Mouse (Mus musculus) granulocyte monocyte progenitor cell, adult 5-6 weeks (primary cell): Measurements from ENCODE around the gene Zbtb20. TPM values are rescaled to one million over a fixed set of nuclear protein-coding genes. Genes with fewer than 3 reads are reported as not detected.

Experiments
- ATAC-seq: replicated peaks from 2 replicates; pipeline ENCODE4 v1.8.0; 2016; ENCODE audit warnings: mild to moderate bottlenecking, moderate TSS enrichment, inconsistent platforms; ENCODE audit not compliant: poor library complexity, severe bottlenecking
- total RNA-seq, 2 experiments: library from RNA; stranded (forward) in 1 of 2; stranded (reverse) in 1 of 2; fragments of 200-712, 200-1000 nt in 1 of 2; fragments of >200 nt in 1 of 2; fragmentation: Nextera tagmentation in 1 of 2; gene quantifications; 2 replicates each; pipeline ENCODE4 v1.2.3; 2014 to 2017

The Zbtb20 gene
- total RNA-seq, 2 experiments from 2014 or later = 6.7 to 22.0 TPM

DNA sequence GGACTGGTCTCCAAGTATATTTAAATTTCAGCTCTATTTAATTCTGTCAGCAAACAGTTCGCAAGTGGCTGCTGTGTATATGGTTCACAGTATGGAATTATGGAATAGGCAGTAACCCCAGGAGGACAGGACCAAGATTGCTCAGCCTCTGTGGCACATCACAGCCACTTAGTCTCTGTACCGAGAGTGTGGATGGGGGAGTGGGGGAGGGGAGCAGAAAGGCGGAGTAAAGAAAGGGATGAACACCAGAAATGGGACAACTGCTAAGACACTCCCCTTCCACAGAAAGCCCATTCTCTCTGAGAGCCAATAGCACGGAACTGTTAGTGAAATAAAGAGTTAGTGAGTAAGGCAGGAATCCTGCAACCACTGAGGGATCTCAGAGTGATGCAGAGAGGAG is 699.4 kb downstream of the Zbtb20 start:
- no peak for ATAC-seq

DNA sequence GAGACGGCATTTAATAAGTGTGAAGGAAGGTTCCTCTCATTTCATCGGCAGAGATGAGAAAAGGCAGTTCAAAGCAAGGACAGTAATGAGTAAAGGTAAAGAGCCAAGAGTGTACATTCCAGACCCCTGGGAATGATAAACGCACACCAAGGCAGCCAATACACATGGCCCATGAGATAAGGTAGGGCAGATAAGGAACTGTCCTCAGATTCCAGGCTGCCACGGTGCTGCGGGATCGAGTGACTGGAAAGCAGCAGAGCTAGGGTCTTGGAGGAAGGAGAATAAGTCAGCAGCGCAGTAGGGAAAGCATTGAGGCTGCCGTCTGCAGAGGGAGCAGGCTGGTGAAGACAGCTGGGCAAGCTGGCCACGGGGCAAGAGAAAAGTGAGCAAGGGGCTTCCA is 699.8 kb downstream of the Zbtb20 start:
- no peak for ATAC-seq

- no peak for ATAC-seq
Observed at GRCm38 (mm10) chr16:43577399-43577798, 701.7 kb downstream of the Zbtb20 start.

DNA sequence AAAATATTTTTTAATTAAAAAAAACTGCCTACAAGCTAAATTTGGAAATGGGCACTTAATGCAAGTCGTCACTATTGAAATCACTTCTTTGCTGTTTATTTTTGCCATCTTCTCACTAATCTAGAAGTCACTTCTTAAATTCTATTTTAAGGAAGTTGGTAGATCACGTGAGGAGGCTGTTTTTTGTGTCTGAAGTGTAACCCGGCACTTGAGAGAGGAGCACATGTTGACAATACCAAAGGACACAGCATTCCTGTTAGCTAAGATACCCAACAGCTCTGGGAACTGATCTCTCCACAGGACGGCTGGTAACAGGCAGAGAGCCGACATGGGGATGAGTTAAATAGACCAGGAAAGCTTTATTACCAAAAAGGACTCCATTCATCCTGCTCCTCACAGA is 702.7 kb downstream of the Zbtb20 start:
- no peak for ATAC-seq

DNA sequence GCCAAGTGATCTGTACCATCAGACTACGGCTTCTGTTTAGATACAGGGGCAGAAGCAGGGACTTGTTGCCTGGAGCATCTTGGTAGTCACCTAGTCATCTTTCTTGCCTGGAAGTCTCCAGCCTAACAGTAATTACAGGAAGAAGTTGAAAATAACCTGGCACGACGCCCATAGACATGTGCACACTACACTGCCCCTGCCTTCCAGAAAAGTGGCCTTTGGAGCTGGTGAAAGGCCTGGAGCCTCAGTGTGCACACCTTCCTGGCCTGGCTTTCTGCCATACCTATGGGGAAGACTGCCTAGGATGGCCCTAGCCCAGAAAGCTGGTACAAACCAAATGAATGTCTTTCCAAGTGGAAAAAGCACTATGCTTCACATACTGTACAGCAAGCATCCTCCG is 703.4 kb downstream of the Zbtb20 start:
- ATAC-seq = no peak

- peak; percentile 91 for ATAC-seq
Observed at GRCm38 (mm10) chr16:43580321-43580822, 704.7 kb downstream of the Zbtb20 start.

DNA sequence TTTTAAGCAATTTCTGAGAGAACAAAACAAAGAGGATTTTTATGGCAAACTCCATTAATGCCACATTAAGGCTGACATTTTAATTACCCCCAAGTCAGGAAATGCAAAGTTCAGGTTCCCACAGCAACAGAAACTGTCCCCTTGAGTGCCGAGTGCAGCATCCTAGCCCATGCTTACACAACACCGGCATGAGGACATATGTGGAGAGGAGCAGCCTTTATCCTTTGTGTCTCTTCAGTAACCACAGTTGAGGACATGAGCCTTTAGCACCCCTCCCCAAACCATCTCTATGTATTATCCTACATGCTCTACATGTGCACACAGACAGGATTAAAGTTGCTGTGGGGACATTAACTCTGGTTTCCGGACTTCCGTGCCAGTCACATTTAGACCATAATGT is 705.9 kb downstream of the Zbtb20 start:
- ATAC-seq = peak; percentile 56; the same call in 1 of the 2 replicates

DNA sequence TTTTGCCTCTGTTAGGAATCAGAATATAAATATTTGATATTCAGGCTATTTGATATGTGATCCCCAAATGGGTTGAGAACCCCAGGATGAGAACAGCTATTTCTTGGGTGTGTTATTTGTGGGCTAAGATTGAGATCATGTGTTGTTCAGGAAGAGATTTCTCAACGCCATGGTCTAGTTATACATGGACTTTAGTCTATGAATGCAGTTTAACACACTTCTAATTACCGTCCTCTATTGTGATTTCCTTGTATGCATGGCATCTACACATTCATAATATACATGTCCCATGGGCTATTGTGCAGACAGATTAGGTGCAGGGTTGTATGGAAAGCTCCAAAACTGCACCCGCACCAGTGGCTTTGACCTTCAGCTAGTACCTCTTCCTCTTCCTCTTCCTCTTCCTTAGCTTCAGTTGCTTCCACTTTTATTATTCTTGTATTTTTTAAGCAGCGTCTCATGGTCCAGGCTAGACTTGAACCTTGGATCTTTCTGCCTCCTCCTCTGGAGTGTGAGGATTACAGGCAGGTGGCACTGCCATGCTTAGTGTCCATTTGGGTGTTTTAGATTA is 711.3 kb downstream of the Zbtb20 start:
- 0 out of 2 replicates have a peak, but pooled peaks have one; percentile 56 for ATAC-seq

DNA sequence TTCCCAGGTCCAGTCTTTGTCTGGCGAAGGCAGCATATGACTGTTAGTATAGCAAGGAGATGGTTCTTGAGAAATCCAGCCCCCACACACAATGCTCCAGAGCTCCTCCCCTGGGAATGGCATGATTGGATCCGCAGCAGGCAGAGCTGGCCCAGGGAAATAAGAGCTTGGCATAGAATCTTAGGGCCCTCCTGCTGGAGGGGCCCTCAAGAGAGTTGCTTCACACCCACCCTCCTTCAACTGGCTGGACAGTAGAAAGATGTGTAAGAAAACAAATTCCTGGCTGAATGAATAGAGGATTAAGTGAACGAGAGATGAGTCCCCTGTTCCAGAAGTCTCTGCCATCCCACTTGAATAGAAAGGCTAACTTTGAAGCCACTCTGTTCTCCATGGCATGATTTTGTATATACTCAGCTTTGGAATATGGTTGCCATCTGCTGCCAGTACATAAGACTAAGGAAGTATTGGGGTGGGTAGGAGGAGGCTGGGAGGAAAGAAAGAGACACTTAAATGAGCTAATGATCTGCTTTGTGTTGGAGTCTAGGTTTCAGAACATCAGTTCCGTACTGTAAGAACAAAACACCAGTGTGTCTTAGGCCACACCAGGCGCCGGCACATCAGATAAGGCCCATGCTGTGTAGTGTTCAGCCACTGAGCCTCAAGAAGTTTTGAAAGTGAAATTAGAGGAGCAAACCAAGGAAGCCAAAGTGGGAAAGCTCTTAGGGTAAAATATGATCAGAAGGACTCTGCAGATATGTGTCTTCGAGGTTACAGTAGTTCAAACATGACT is 715.2 kb downstream of the Zbtb20 start:
- no peak for ATAC-seq

GRCm38 (mm10) chr16:43592062-43592461 is 716.4 kb downstream of the Zbtb20 start:
- ATAC-seq = no peak

DNA sequence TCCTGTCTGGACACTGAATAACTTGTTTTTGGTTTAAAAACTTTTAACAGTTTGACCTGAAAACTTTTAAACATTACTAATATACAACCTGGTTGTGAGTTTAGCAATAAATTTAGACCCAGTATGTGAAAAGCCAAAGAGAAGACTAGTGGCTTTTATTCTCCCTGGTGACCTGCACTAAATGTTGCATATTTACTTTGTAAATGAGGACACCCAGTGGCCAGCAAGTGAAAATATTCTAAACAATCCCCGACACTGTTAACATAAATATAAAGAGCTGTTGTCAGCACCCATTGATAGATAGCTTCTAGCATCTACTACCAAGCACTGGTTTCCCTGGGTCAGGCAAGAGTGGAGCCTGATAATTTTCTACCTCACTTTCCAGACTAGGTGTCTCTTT is 717.1 kb downstream of the Zbtb20 start:
- ATAC-seq = no peak; the same call in 1 of the 2 replicates

DNA sequence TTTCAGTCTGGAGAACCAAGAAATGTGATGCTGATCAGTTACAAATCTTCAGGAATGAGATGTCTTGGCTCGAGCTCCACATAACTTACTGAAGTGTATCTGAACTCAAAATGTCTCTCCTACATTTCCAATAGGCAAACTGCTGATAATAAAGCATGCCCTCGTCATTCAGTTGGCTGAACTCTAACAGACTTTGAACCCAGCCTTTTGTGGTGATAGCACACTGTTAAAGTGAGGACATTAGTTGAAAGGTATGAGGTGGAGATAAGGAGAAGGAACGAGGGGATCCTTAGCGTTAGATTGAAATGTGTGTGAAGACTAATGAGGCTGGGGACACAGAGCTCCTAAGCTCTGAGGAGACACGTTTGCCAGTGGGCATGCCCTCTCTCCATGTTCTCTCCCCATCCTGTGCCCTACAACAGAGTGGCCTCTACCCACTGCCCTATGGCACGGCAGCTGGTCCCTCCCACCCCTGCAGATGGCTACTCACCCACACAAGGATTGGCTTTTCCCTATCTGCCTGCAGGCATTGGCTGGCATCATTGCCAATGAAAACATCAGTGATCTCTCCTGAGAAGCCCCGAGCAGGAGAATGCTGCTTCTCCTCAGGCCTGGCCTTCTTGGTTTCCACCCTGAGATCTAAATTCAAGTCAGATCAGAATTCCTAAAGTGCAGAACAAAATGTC is 721.8 kb downstream of the Zbtb20 start:
- ATAC-seq = no peak

- ATAC-seq = no peak
Observed at GRCm38 (mm10) chr16:43599707-43600106, 724.0 kb downstream of the Zbtb20 start.

DNA sequence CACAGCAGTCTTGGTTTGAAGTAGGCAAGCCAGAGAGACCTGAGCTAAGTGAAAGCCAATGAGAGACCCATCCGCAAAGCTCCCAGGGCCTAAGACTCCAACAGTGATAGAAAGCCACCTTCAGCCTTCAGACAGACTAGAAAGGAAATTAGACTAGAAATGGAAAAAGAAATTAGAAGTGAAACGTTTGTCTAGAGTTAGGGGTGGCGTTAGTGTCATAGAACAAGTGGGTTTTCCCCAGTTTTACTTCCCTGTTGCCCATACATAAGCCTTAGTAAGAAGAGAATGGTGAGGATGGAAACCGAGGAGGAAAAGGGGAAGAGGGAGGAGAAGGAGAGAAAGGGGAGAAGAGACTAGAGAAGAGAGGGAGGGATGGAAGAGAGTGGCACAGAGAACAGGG is 726.9 kb downstream of the Zbtb20 start:
- no peak for ATAC-seq

GRCm38 (mm10) chr16:43603591-43604141 is 728.0 kb downstream of the Zbtb20 start:
- ATAC-seq = no peak

GRCm38 (mm10) chr16:43604399-43605013 is 728.8 kb downstream of the Zbtb20 start:
- no peak for ATAC-seq

- ATAC-seq = no peak
Observed at GRCm38 (mm10) chr16:43607086-43607485, 731.4 kb downstream of the Zbtb20 start.

GRCm38 (mm10) chr16:43608066-43608465 is 732.4 kb downstream of the Zbtb20 start:
- no peak for ATAC-seq

DNA sequence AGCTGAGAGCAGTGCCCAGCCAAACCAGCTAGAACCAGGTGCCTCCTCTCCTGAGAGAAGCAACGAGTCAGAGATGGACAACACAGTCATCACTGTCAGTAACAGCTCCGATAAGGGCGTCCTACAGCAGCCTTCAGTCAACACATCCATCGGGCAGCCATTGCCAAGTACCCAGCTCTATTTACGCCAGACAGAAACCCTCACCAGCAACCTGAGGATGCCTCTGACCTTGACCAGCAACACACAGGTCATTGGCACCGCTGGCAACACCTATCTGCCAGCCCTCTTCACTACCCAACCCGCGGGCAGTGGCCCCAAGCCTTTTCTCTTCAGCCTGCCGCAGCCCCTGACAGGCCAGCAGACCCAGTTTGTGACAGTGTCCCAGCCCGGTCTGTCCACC is 734.7 kb downstream of the Zbtb20 start:
- ATAC-seq = no peak

DNA sequence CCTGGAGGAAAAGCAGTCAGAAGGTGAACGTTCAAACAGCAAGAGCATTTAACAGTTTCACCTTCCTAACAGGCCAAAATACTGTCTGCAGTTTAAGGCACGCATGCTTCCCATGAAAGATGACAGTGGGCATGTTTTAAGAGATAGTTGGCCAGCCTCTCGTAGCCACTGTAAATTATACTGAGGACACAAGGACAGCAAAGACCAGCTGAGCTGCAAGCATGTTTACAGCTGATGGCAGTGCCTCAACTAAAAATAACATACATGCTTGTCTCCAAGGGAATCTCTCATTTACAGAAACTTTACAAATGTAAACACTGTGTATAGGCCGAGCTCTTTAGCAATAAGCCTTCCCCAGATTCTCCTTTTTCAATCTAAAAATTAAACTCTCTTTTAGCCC is 740.7 kb downstream of the Zbtb20 start:
- ATAC-seq = no peak

GRCm38 (mm10) chr16:43617346-43617745 is 741.7 kb downstream of the Zbtb20 start:
- no peak for ATAC-seq
